Mouse (Mus musculus): ENCODE results near the gene Tubd1.

Tubd1 gene

DNA sequence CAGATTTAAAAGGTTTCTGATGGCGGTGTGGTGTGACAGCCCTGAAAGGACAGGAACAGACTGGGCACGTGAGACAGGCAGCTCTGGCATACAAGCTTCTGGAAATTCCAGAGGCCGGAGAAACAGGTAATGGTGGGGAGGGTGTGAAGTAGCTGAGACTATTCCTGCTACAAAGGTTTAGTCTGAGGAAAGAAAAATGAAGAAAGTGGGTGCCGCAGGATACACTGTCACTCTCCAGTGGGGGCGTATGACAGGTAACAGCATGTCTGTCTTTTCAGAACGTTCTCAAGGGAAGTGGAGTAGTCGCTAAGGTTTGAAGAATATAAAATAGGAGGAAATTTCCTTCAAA, 55.4 kb downstream of the Tubd1 start:
- no peak for DNase-seq

DNA sequence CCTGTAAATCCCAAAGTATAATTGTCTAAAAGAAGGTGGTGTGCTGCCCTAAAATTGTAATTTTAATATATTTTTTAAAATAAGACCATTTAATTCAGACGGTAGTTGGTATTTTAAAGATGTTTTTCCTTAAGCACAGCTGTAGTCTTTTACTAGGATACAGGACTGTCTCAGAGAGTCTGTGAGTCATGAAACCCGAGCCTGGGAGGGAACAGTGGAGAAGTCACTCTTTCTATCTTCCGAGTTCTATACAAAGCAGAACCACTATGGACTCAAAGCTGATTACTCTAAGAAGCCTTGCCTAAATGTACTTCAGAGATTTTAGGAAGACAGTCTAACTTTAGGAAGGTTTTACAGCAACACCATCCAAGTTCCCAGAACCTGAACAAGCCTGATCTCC, 57.3 kb downstream of the Tubd1 start:
- DNase-seq, result no peak

DNA sequence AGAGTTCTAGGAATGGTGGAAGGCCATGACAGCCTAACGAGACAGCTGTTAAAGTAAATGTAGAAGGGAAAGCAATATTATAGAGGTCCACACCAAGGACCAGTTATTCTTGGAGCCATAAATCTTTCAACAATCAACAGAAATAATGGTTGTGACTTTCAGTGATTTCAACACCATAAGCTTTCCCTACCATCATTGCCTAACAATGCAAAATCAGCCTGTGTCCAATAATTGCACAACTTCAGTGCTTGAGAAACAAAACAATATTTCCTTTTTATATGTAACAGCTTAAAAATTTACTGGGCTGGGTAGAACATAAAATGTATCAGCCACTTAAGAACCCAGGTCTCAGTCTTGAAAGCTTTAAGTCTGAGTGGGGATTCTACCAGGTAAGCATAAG, 58.9 kb downstream of the Tubd1 start:
- DNase-seq, result no peak

GRCm38 (mm10) chr11:86604289-86604688, 59.5 kb downstream of the Tubd1 start:
- DNase-seq, result no peak

- DNase-seq, result no peak
These were observed 60.1 kb downstream of the Tubd1 start for GRCm38 (mm10) chr11:86604732-86605520.

DNA sequence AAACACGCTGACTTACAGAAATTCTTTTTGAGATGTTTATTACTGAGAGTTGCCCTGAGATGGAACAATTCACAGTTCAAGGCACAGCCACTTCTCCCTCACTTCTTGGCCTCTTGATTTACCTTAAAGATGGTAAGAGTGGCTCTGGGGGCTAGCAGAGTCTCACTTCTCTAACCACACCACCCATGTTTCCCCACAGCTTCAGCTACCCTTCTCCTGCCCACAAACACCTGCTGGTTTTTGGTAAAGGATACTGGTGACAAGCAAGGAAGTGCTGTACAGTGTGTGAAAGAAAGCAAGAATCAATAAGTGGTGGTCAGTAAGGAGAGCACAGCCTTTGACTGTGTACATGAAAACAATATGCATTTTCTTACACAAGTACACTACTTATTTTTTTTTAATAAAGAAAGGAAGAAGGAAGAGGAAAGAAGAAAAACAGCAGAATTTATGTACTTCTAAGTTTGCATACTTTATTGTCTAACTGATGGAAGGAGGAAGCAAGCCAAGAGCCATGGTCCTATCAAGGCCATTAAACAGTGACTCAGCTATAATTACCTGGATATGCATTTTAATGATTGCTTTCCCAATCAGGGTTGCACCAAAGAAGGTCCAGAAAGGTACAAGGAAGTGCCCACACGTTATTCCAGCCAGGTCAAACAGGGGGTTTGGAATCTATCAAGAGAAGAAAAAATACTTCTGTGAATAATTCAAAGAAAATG, 62.0 kb downstream of the Tubd1 start:
- no peak for DNase-seq

DNA sequence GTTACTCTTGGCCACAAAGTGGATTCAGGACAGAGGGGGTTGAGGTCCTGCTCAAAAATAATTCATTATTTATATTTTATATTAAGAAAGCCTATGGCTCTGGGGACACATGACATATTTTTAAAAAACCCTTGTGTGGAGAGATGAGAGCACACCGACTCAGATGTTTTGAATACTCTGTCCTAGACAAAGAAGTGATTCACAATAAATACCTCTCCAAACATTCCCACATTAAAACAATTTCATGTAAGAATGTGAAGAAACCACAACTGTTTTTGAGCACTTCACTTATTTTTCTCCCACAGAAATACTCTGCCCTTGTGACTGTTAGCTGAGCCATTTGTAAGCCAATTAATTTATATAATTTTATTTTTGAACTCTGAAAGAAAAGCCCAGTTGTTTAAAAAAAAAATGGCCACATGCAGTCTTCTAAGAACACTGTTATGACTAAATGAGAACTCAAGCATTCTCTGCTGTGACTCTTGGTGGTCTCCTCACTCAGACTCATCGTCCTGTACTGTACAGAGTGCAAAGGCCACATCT, 63.1 kb downstream of the Tubd1 start:
- DNase-seq, result no peak

- DNase-seq, result no peak
These were observed 65.4 kb downstream of the Tubd1 start for GRCm38 (mm10) chr11:86610239-86610638.

DNA sequence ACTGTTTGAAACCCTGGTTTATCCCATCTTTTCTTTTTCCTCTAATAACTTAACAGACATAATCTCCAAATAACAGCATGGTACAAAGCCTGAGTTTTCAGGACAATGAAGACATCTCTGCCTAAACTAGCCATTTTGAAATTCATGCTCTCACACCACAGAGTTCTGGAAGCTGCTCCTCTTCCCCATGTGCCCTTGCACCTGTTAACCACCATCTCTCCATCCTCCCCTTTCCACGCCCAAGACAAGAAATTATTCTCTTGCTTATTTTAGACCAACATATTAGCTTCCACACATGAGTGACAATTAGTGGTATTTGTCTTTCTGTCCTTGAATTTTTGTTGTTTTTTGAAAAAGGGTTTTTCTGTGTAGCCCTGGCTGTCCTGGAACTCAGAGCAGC, 67.2 kb downstream of the Tubd1 start:
- no peak for DNase-seq

DNA sequence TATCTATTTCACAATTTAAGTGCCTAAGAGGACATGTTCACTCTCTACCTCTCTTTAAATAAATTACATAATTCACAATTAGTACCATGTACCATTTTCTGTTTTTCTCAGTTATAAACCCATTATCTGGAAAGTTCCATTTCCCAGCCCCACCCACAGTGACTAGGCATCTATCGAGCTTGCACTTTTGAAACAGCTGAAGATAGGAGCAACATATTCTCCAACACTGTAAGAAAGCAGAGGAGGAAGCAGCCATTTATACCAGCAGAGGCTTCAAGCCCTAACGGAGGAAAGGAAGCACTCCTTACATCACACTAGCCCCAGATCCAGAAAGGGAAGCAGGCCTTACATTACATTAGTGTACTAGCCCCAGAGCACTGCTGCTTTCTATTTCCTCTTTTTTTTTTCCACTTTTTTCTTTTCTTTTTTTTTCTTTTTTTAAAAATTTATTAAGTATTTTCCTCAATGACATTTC, 69.3 kb downstream of the Tubd1 start:
- no peak for DNase-seq

DNA sequence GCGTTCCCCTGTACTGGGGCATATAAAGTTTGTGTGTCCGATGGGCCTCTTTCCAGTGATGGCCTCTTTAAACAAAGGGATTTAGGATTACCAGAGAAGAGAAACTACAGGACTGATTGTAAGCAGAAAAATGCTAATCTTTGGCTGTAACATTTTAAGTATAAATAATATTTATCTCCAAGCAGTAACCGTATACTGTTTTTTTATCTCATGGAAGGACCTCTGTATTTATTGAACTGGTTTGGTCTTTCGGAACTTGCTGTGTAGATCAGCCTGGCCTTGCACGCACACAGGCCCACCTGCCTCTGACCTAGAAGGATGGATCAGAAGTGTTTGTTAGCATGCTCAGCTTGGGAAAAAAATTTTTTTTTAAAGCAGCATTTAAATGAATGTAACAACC, 69.8 kb downstream of the Tubd1 start:
- no peak for DNase-seq

All from thymus, postnatal 14 days (tissue).